Mouse (Mus musculus) ES-Bruce4 (cell line): ENCODE measurements around the gene Fgfbp3.

Experiments used
- CTCF ChIP-seq: IDR thresholded peaks from one replicate; pipeline ENCODE4 v1.8.1; 2011; ENCODE audit warnings: low read depth, low read length
- EP300 ChIP-seq: IDR thresholded peaks from 2 replicates; pipeline ENCODE4 v1.6.1; 2011; ENCODE audit warnings: low read depth, low read length; ENCODE audit not compliant: insufficient read depth

- TF ChIP-seq CTCF: peak; percentile 73
- no peak for TF ChIP-seq EP300
Observed at GRCm38 (mm10) chr19:36897778-36898177, 21.6 kb downstream of the Fgfbp3 start.
